Mouse (Mus musculus): ENCODE measurements at regions not wholly inside any gene's neighbourhood (a gene's known extent, or its start where the extent isn't known, plus 50 kb on each side); places are given as distances from the start of the nearest gene placed in this dataset.

GRCm38 (mm10) chr14:67136141-67136498 lies 1127.1 kb upstream of the Gulo start:
- DNase-seq, result no peak

GRCm38 (mm10) chr14:67135221-67136140 lies 1126.5 kb upstream of the Gulo start:
- DNase-seq, result no peak

- no peak for DNase-seq
Observed at GRCm38 (mm10) chr14:67133221-67133620, 1124.2 kb upstream of the Gulo start.

GRCm38 (mm10) chr14:67127118-67127517 lies 1118.1 kb upstream of the Gulo start:
- no peak for DNase-seq

- no peak for DNase-seq
Observed at GRCm38 (mm10) chr14:67126254-67126653, 1117.2 kb upstream of the Gulo start.

GRCm38 (mm10) chr14:67123300-67123699 lies 1114.3 kb upstream of the Gulo start:
- DNase-seq, result no peak

All from cerebellum, adult 8-10 months (tissue).